Mouse (Mus musculus) embryonic facial prominence, embryonic 14.5 days (tissue): ENCODE results near the gene Ccdc57. TPM values are rescaled to one million over a fixed set of nuclear protein-coding genes. Genes with fewer than 3 reads are reported as not detected.

Experiments used
- ATAC-seq: fragments of 200-750 bp; cut with Nextera tagmentation; 2 replicates; pipeline ENCODE4 v1.8.0; 2017; ENCODE audit warnings: low read depth, moderate number of reproducible peaks, moderate TSS enrichment
- DNase-seq: peaks from one replicate; pipeline ENCODE4 v3.0.0-alpha.2; 2015; ENCODE audit warnings: low spot score
- H3K27ac ChIP-seq: fragments of 300-500 bp; sonication (generic); replicated peaks from 2 replicates; pipeline ENCODE4 v1.5.1; 2014; ENCODE audit warnings: low read depth, mild to moderate bottlenecking, low read length, moderate library complexity
- H3K27me3 ChIP-seq: fragments of 300-500 bp; sonication (generic); replicated peaks from 2 replicates; pipeline ENCODE4 v1.6.1; 2014; ENCODE audit warnings: low read length; ENCODE audit not compliant: control insufficient read depth, insufficient read depth
- H3K36me3 ChIP-seq: fragments of 300-500 bp; sonication (generic); 2 replicates; pipeline ENCODE4 v1.6.1; 2014; ENCODE audit warnings: low read length, mixed read lengths; ENCODE audit not compliant: control insufficient read depth, insufficient read depth
- H3K4me1 ChIP-seq: fragments of 300-500 bp; sonication (generic); 2 replicates; pipeline ENCODE4 v1.6.1; 2014; ENCODE audit warnings: antibody characterized with exemption, low read length; ENCODE audit not compliant: control insufficient read depth, insufficient read depth
- H3K4me2 ChIP-seq: fragments of 300-500 bp; sonication (generic); 2 replicates; pipeline ENCODE4 v1.6.1; 2014; ENCODE audit warnings: low read depth, mild to moderate bottlenecking, low read length, moderate library complexity, mixed read lengths
- H3K4me3 ChIP-seq: fragments of 300-500 bp; sonication (generic); 2 replicates; pipeline ENCODE4 v1.5.1; 2014; ENCODE audit warnings: low read depth, mild to moderate bottlenecking, low read length
- H3K9ac ChIP-seq: fragments of 300-500 bp; sonication (generic); 2 replicates; pipeline ENCODE4 v1.6.1; 2014; ENCODE audit warnings: low read depth, mild to moderate bottlenecking, low read length, moderate library complexity, mixed read lengths
- H3K9me3 ChIP-seq: fragments of 300-500 bp; sonication (generic); 2 replicates; pipeline ENCODE4 v1.6.1; 2016; ENCODE audit warnings: low read length; ENCODE audit not compliant: control insufficient read depth
- WGBS: fragments of 180-500 bp; shearing (Covaris S2); extraction: QIAGEN DNeasy Blood & Tissue Kit; methylation state at CpG from one replicate; pipeline ENCODE4 v1.1.7; 2014; 5-methylcytosine and 5-hydroxymethylcytosine counted together
- polyA plus RNA-seq: library from polyadenylated mRNA; unstranded; fragments of >200 nt; fragmentation: Nextera tagmentation; extraction: Ambion mirVana; gene quantifications from 2 replicates; pipeline ENCODE4 v1.2.1, GENCODE M21; 2014

Ccdc57 gene
- polyA plus RNA-seq, 1 experiment from 2014 or later: 4.6 TPM

DNA sequence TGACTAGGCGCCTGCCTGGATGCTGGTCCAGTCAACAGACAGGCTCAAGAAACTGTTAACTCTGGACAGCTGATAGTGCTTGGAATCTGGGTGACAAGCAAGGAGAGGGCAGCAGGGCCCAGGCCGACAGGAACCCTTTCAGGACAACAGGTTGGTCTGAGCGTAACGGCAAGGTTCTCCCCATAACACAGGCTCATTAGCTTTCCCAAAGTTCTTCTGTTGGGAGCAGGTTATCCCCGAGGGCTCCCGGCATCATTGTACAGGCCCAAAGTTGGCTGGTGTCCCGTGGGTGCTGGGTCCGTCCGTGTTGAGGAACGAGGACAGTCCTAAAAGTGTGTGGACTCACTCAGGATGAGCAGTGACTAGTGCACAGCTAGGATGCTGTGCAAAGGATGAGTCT is 17.2 kb upstream of the Ccdc57 start:
- 13% methylated on average over 10 of the region's 10 CpGs for WGBS
- Histone ChIP-seq H3K4me2 (peak overlapping the region; percentile 65), H3K9me3 (no peaks in the 10 kb centered on the region), H3K4me3 (peak overlapping the region; percentile 53), H3K9ac (peak overlapping the region; percentile 65), H3K36me3 (peaks cover 6% of the 10 kb centered on the region; the same call in 1 of the 2 replicates), H3K27ac (0 out of 2 replicates have a peak overlapping the region, but pooled peaks have one; percentile 39), H3K4me1 (peaks cover 20% of the 10 kb centered on the region; the same call in 1 of the 2 replicates), H3K27me3 (0 out of 2 replicates have a peak, but pooled peaks cover 5% of the 10 kb centered on the region)
- ATAC-seq: no peak
- DNase-seq: no peak

DNA sequence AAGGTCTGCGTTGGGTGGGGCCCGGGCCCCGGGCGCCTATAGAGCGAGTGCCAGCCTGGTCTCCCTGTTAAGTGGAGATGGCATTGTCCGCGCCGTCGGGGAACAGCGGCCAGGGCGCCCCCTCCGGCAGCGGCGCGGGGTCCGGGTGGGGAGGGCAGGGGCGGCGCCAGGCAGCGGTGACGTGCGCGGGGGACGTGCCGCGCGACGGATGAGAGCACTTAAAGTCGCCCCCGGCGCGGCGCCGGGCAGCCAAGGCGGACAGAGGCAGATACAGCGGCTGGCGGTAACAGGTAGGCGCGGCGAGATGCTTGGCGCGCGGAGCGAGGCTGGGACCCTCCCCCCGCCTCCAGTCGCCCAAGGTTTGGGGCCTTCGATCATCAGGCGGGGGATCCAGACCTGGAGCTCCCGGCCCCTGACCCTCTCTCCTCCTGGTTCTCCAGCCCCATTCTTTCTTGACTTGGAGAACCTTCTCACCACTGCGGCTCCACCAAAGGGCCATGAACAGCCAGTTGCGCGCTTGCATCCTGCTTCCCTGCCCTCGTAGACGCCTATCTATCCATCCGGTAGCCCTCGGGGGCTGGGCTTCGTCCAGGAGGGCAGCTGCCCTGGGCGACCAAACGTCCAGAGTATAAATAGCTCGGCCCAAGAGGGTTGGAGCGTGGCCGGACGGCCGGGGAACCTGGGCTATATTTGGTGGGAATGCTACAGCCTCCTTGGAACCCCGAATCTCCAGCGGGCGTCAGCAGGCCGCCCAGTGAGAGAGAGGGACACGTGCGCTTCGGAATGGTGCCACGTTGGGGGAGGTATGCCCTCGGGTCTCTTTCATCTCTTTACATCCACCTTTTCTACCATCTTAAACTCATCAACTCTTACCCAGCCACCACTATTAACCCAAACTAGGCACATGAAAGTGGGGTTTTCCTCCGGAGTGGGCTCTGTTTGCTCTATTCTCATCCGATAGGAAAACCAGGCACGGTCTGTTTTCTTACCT is 16.5 kb upstream of the Ccdc57 start:
- H3K4me1 ChIP-seq: peaks cover 20% of the 10 kb centered on the region; the same call in 1 of the 2 replicates
- H3K9me3 ChIP-seq: no peaks in the 10 kb centered on the region
- 0 out of 2 replicates have a peak, but pooled peaks cover 5% of the 10 kb centered on the region for H3K27me3 ChIP-seq
- H3K36me3 ChIP-seq: no peaks in the 10 kb centered on the region
- 3% methylated on average over 35 of the region's 75 CpGs for WGBS
- peak; percentile 79 for DNase-seq
- H3K27ac ChIP-seq: peak overlapping the region; percentile 63
- H3K4me3 ChIP-seq: peak overlapping the region; percentile 53
- H3K9ac ChIP-seq: peak overlapping the region; percentile 65
- peak; percentile 66 for ATAC-seq
- peak overlapping the region; percentile 65 for H3K4me2 ChIP-seq

DNA sequence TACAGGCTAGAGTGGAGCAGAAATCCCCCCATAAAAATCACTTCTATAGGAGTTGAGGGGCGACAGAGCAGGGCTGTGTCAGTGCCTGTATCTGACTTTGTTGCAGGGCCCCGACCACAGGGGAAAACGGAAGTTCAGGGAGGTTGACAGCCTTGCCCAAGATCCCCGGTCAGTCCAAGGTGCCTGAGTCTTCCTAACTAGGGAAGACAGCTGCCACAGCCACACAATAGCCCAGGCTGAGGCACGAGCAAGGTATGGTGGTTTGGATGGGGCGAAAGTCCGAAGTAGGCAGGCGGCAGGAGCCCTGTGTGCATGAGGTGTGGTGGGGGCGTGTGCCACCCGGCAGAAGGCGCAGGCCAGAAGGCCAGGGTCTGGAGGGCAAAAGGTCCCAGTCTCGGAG is 15.7 kb upstream of the Ccdc57 start, which contains the start of gene Slc16a3:
TSS of gene Slc16a3 (plus strand) at position 153 of the 400 bp plus-strand sequence.
- Histone ChIP-seq H3K4me1 (peaks cover 20% of the 10 kb centered on the region; the same call in 1 of the 2 replicates), H3K9ac (peak within 1 kb of the TSS; percentile 65), H3K36me3 (no peaks in the 10 kb centered on the region), H3K27me3 (0 out of 2 replicates have a peak, but pooled peaks cover 5% of the 10 kb centered on the region), H3K4me2 (peak within 1 kb of the TSS; percentile 65), H3K27ac (peak within 1 kb of the TSS; percentile 63), H3K9me3 (no peaks in the 10 kb centered on the region), H3K4me3 (peak within 1 kb of the TSS; percentile 53)
- DNase-seq (no peak), ATAC-seq (no peak)
- 36% methylated on average over 12 of the region's 12 CpGs for WGBS

DNA sequence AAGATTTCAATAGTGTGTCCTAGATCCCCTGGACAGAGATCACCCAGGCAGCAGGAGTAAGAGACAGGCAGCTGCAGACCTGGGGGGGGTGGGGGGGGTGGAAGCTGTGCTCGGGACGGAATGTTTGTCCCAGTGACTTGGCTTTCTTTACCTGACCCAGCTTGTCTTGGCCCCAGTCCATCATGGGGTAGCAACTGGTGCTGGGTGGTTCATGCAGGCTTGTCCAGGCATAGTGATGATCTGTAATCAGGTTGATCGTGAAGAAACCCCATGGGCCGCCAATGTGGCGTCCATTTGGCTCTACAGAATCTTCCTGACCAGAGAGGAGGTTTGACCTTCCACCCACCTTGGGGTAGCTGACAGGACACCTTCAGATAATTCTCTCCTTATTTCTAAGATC is 13.3 kb upstream of the Ccdc57 start:
- Histone ChIP-seq H3K4me3 (no peak overlapping the region), H3K4me1 (peaks cover 10% of the 10 kb centered on the region; the same call in 1 of the 2 replicates), H3K27me3 (0 out of 2 replicates have a peak, but pooled peaks cover 5% of the 10 kb centered on the region), H3K9me3 (no peaks in the 10 kb centered on the region), H3K27ac (no peak overlapping the region), H3K4me2 (no peak overlapping the region), H3K36me3 (no peaks in the 10 kb centered on the region), H3K9ac (no peak overlapping the region)
- no peak for DNase-seq
- ATAC-seq: no peak
- WGBS: 88% methylated on average over 5 of the region's 5 CpGs

DNA sequence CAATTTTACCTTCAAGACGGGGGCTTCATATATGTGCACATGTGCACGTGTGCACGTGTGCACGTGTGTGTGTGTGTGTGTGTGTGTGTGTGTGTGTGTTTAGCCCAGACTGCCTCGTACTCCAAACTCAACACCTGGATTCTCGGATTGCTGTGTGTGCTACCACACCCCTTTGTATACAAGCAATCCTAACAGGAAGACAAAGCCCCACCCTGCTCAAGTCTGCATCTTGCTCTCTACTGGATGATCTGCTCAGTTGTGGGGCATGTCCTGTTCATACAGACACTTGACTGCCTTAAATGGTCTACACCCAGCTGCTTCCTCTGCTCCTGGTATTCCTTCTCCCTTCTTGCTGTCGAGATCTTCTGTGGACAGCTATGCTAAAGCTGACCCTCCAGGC is 12.6 kb upstream of the Ccdc57 start:
- ATAC-seq: no peak
- Histone ChIP-seq H3K4me1 (peaks cover 7% of the 10 kb centered on the region; the same call in 1 of the 2 replicates), H3K27me3 (0 out of 2 replicates have a peak, but pooled peaks cover 3% of the 10 kb centered on the region), H3K36me3 (no peaks in the 10 kb centered on the region), H3K27ac (no peak overlapping the region), H3K9me3 (no peaks in the 10 kb centered on the region), H3K4me3 (no peak overlapping the region), H3K9ac (no peak overlapping the region), H3K4me2 (no peak overlapping the region)
- DNase-seq: no peak
- WGBS: 84% methylated on average over 7 of the region's 7 CpGs

DNA sequence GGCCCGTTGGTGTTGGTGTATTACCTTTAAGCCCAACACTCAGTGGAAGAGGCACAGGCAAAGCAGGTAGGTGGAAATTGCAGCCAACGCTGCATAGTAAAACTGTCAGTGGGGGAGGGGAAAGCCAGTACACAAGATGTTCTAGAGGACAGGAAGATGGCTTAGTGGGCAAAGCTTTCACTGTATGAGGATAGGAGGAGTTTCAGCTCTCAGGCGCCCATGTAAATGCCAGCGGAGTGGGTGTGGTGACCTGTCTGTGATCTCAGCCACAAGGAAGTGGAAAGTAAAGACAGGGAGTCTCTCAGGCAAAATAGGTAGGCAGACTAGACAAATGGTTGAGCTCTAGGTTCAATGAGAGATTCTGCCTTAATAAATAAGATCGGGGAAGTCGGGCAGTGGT is 8.3 kb upstream of the Ccdc57 start:
- Histone ChIP-seq H3K9ac (no peak overlapping the region), H3K4me3 (no peak overlapping the region), H3K36me3 (no peaks in the 10 kb centered on the region), H3K27me3 (no peaks in the 10 kb centered on the region), H3K4me1 (no peaks in the 10 kb centered on the region), H3K9me3 (no peaks in the 10 kb centered on the region), H3K27ac (no peak overlapping the region), H3K4me2 (no peak overlapping the region)
- WGBS: 92% methylated on average over 6 of the region's 6 CpGs
- DNase-seq (no peak), ATAC-seq (no peak)

DNA sequence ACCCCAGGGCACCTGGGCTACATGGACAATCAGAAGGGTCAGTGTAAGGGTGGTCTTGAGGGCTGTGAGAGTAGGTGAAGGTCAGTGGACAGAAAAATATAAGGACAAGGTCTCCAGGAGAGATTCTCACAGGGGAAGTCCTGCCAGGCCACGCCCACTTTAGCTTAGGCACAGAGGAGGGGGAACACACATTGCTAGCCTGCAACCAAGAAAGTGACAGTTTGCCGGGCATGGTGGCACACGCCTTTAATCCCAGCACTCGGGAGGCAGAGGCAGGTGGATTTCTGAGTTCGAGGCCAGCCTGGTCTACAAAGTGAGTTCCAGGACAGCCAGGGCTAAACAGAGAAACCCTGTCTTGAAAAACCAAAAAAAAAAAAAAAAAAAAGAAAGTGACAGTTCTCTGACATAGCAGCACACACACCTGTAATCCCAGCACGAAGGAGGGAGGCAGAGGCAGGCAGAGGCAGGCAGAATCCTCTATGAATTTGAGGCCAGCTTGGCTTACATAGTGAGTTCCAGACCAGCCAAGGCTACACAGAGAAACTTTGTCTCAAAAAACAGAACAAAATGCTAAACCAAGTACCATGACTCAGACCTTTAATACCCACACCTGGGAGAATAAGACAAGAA is 7.2 kb upstream of the Ccdc57 start:
- H3K4me2 ChIP-seq: no peak overlapping the region
- no peak overlapping the region for H3K9ac ChIP-seq
- H3K27me3 ChIP-seq: no peaks in the 10 kb centered on the region
- DNase-seq (no peak), ATAC-seq (no peak)
- no peak overlapping the region for H3K27ac ChIP-seq
- no peak overlapping the region for H3K4me3 ChIP-seq
- 48% methylated on average over 6 of the region's 6 CpGs for WGBS
- H3K4me1 ChIP-seq: no peaks in the 10 kb centered on the region
- no peaks in the 10 kb centered on the region for H3K9me3 ChIP-seq
- no peaks in the 10 kb centered on the region for H3K36me3 ChIP-seq

DNA sequence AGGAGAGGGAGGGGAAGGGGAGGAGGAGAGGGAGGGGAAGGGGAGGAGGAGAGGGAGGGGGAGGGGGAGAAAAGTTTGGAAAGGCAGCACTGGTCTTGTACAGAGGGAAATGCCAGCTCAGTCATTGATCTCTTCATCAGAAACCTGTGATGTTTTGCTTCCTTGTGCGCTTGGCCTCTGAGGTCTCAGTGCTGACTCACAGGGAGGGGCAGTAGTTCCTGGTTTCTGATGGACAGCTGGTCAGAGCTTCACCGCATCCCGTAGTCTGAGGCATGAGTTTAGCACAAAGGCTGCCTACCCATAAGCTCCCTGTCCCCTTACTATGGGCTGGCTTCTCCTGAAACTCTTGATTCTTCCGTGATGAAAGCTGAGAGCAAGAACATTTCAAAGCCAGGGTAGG is 6.1 kb upstream of the Ccdc57 start:
- Histone ChIP-seq H3K4me3 (no peak overlapping the region), H3K27ac (no peak overlapping the region), H3K36me3 (no peaks in the 10 kb centered on the region), H3K4me2 (no peak overlapping the region), H3K9ac (no peak overlapping the region), H3K9me3 (no peaks in the 10 kb centered on the region), H3K27me3 (no peaks in the 10 kb centered on the region), H3K4me1 (no peaks in the 10 kb centered on the region)
- 50% methylated on average over 4 of the region's 4 CpGs for WGBS
- DNase-seq (no peak), ATAC-seq (no peak)
